Mouse (Mus musculus) cerebellum, adult 2 months (tissue): ENCODE measurements around the gene Atp1b2. TPM values are rescaled to one million over a fixed set of nuclear protein-coding genes. Genes with fewer than 3 reads are reported as not detected.
"Not testable (repeated sequence)": the region's sequence is repeated elsewhere in the genome, so short reads cannot be mapped to it uniquely, and the experiment has no call there.

Experiments
- DNase-seq, 2 experiments: peaks; one replicate each; pipeline ENCODE4 v3.0.0; 2021
- H3K27ac ChIP-seq: fragments of 200-500 bp; 2 replicates; pipeline ENCODE4 v1.5.1; 2012; ENCODE audit warnings: low read length, control low read depth, inconsistent platforms; ENCODE audit not compliant: insufficient read depth
- H3K27me3 ChIP-seq: fragments of 200-500 bp; 2 replicates; pipeline ENCODE4 v1.6.1; 2012; ENCODE audit warnings: inconsistent platforms, mild to moderate bottlenecking, low read length, moderate library complexity; ENCODE audit not compliant: control insufficient read depth, insufficient read depth
- H3K4me1 ChIP-seq: fragments of 200-500 bp; 2 replicates; pipeline ENCODE4 v1.6.1; 2011; ENCODE audit warnings: low read length; ENCODE audit not compliant: control insufficient read depth, insufficient read depth
- H3K4me3 ChIP-seq: fragments of 200-500 bp; replicated peaks from 2 replicates; pipeline ENCODE3; 2011; ENCODE audit warnings: mild to moderate bottlenecking, low read depth, low read length, control low read depth; ENCODE audit not compliant: insufficient read depth
- CTCF ChIP-seq: fragments of 200-500 bp; IDR thresholded peaks from 2 replicates; pipeline ENCODE4 v1.5.1; 2011; ENCODE audit warnings: low read depth, mild to moderate bottlenecking, control low read depth, low read length, moderate library complexity, borderline replicate concordance; ENCODE audit not compliant: insufficient read depth
- POLR2A ChIP-seq: fragments of 200-500 bp; IDR thresholded peaks from 2 replicates; pipeline ENCODE4 v1.6.1; 2011; ENCODE audit warnings: low read length, control low read depth, borderline replicate concordance; ENCODE audit not compliant: insufficient read depth
- WGBS: fragments of 180-500 bp; shearing (Covaris S2); methylation state at CpG from one replicate; pipeline ENCODE4 v1.1.7; 2018; 5-methylcytosine and 5-hydroxymethylcytosine counted together
- polyA plus RNA-seq: library from polyadenylated mRNA; depleted of rRNA; stranded (reverse); fragments of >200 nt; gene quantifications from 2 replicates; pipeline ENCODE4 v1.2.3, GENCODE M21; 2012

Gene Atp1b2
- polyA plus RNA-seq, 1 experiment = 890 TPM

- Histone ChIP-seq H3K4me3 (no peak overlapping the region), H3K27me3 (no peaks in the 10 kb centered on the region), H3K27ac (no peak overlapping the region), H3K4me1 (0 out of 2 replicates have a peak, but pooled peaks cover 3% of the 10 kb centered on the region)
- DNase-seq = no peak
- TF ChIP-seq POLR2A (no peak), CTCF (no peak)
- WGBS = 39% methylated on average over 10 of the region's 10 CpGs
These were observed 11.0 kb upstream of the Atp1b2 start for GRCm38 (mm10) chr11:69616781-69617180.

GRCm38 (mm10) chr11:69614257-69614588 lies 8.5 kb upstream of the Atp1b2 start:
- not testable (repeated sequence) for DNase-seq, H3K4me1 ChIP-seq, H3K27ac ChIP-seq, H3K4me3 ChIP-seq, H3K27me3 ChIP-seq
- 48% methylated on average over 11 of the region's 11 CpGs for WGBS

GRCm38 (mm10) chr11:69613553-69614256 lies 8.0 kb upstream of the Atp1b2 start:
- TF ChIP-seq POLR2A = no peak
- peak; percentile 84 for TF ChIP-seq CTCF
- Histone ChIP-seq H3K27ac (no peak overlapping the region), H3K4me1 (0 out of 2 replicates have a peak, but pooled peaks cover 3% of the 10 kb centered on the region), H3K27me3 (no peaks in the 10 kb centered on the region), H3K4me3 (no peak overlapping the region)
- DNase-seq = peak; percentile 80 to 88
- 8% methylated on average over 19 of the region's 19 CpGs for WGBS

GRCm38 (mm10) chr11:69610899-69611298 lies 5.2 kb upstream of the Atp1b2 start:
- no peak for TF ChIP-seq POLR2A
- TF ChIP-seq CTCF = no peak
- 33% methylated on average over 4 of the region's 4 CpGs for WGBS
- Histone ChIP-seq H3K27me3 (no peaks in the 10 kb centered on the region), H3K27ac (no peak overlapping the region), H3K4me1 (0 out of 2 replicates have a peak, but pooled peaks cover 3% of the 10 kb centered on the region), H3K4me3 (no peak overlapping the region)
- peak; percentile 24 to 59 for DNase-seq

GRCm38 (mm10) chr11:69609416-69609815 lies 3.7 kb upstream of the Atp1b2 start:
- WGBS = 70% methylated on average over 7 of the region's 7 CpGs
- no peak for TF ChIP-seq CTCF
- no peak for TF ChIP-seq POLR2A
- no peak for DNase-seq
- Histone ChIP-seq H3K27me3 (no peaks in the 10 kb centered on the region), H3K4me3 (no peak overlapping the region), H3K4me1 (0 out of 2 replicates have a peak, but pooled peaks cover 2% of the 10 kb centered on the region), H3K27ac (no peak overlapping the region)

- WGBS = 90% methylated on average over 3 of the region's 3 CpGs
- no peak for DNase-seq
- H3K4me3 ChIP-seq = no peak overlapping the region
- TF ChIP-seq CTCF (no peak), POLR2A (no peak)
- H3K27me3 ChIP-seq = no peaks in the 10 kb centered on the region
- H3K27ac ChIP-seq = no peak overlapping the region
- no peaks in the 10 kb centered on the region; the same call in 1 of the 2 replicates for H3K4me1 ChIP-seq
These were observed 2.8 kb upstream of the Atp1b2 start for GRCm38 (mm10) chr11:69608525-69608924.

GRCm38 (mm10) chr11:69606832-69607231 lies 1.1 kb upstream of the Atp1b2 start:
- H3K4me1 ChIP-seq = peaks cover 7% of the 10 kb centered on the region
- TF ChIP-seq POLR2A (no peak), CTCF (no peak)
- H3K4me3 ChIP-seq = no peak overlapping the region
- WGBS = 84% methylated on average over 2 of the region's 2 CpGs
- no peak overlapping the region for H3K27ac ChIP-seq
- H3K27me3 ChIP-seq = no peaks in the 10 kb centered on the region
- DNase-seq = no peak

- DNase-seq = peak in 1 of 2 experiments; percentile 36
- Histone ChIP-seq H3K4me3 (no peak overlapping the region), H3K27ac (no peak overlapping the region), H3K4me1 (peaks cover 10% of the 10 kb centered on the region), H3K27me3 (no peaks in the 10 kb centered on the region)
- WGBS = 89% methylated on average over 2 of the region's 2 CpGs
- TF ChIP-seq CTCF (no peak), POLR2A (no peak)
These were observed 701 bp upstream of the Atp1b2 start for GRCm38 (mm10) chr11:69606491-69606795.
